Mouse (Mus musculus) thymus, adult 2 months (tissue): ENCODE measurements around the gene Hcn1. TPM values are rescaled to one million over a fixed set of nuclear protein-coding genes. Genes with fewer than 3 reads are reported as not detected.

Source experiments
- DNase-seq: peaks from one replicate; pipeline ENCODE4 v3.0.0; 2021
- H3K27ac ChIP-seq: fragments of 200-500 bp; 2 replicates; pipeline ENCODE4 v1.5.1; 2012; ENCODE audit warnings: low read length, control low read depth; ENCODE audit not compliant: control insufficient read depth, insufficient read depth
- H3K27me3 ChIP-seq: fragments of 200-500 bp; 2 replicates; pipeline ENCODE4 v1.6.1; 2012; ENCODE audit warnings: mild to moderate bottlenecking, low read length, moderate library complexity, mixed read lengths; ENCODE audit not compliant: control insufficient read depth, insufficient read depth
- H3K36me3 ChIP-seq: fragments of 200-500 bp; 2 replicates; pipeline ENCODE4 v1.6.1; 2012; ENCODE audit warnings: mild to moderate bottlenecking, low read length, moderate library complexity; ENCODE audit not compliant: control insufficient read depth, insufficient read depth
- H3K4me1 ChIP-seq: fragments of 200-500 bp; replicated peaks from 2 replicates; pipeline ENCODE4 v1.6.1; 2012; ENCODE audit warnings: low read length; ENCODE audit not compliant: control insufficient read depth, insufficient read depth
- H3K4me3 ChIP-seq: fragments of 200-500 bp; 2 replicates; pipeline ENCODE4 v1.5.1; 2012; ENCODE audit warnings: mild to moderate bottlenecking, low read length, control low read depth, moderate library complexity; ENCODE audit not compliant: control insufficient read depth, insufficient read depth
- CTCF ChIP-seq: fragments of 200-500 bp; IDR thresholded peaks from 2 replicates; pipeline ENCODE4 v1.5.1; 2012; ENCODE audit warnings: mild to moderate bottlenecking, control low read depth, low read length, moderate library complexity, borderline replicate concordance; ENCODE audit not compliant: control insufficient read depth, poor library complexity, insufficient read depth; ENCODE audit errors: extremely low read depth
- POLR2A ChIP-seq: fragments of 200-500 bp; IDR thresholded peaks from 2 replicates; pipeline ENCODE4 v1.6.1; 2012; ENCODE audit warnings: mild to moderate bottlenecking, low read length, control low read depth, moderate library complexity; ENCODE audit not compliant: control insufficient read depth, poor library complexity, insufficient read depth; ENCODE audit errors: extremely low read depth
- WGBS: fragments of 180-500 bp; shearing (Covaris S2); methylation state at CpG from one replicate; pipeline ENCODE4 v1.1.7; 2018; 5-methylcytosine and 5-hydroxymethylcytosine counted together
- polyA plus RNA-seq: library from polyadenylated mRNA; depleted of rRNA; stranded (reverse); fragments of >200 nt; gene quantifications from 2 replicates; pipeline ENCODE4 v1.2.3, GENCODE M21; 2012

Hcn1 gene
- polyA plus RNA-seq, 1 experiment: 0.09 TPM

- H3K4me3 ChIP-seq: no peak overlapping the region
- WGBS: 83% methylated on average over 2 of the region's 2 CpGs
- no peaks in the 10 kb centered on the region for H3K36me3 ChIP-seq
- no peak for DNase-seq
- H3K27me3 ChIP-seq: no peaks in the 10 kb centered on the region
- no peak for TF ChIP-seq POLR2A
- TF ChIP-seq CTCF: no peak
- no peaks in the 10 kb centered on the region for H3K4me1 ChIP-seq
- no peak overlapping the region for H3K27ac ChIP-seq
Measured at GRCm38 (mm10) chr13:117657501-117657900, 55.4 kb downstream of the Hcn1 start.

- DNase-seq: no peak
- no peak overlapping the region for H3K27ac ChIP-seq
- no peak for TF ChIP-seq POLR2A
- TF ChIP-seq CTCF: no peak
Measured at GRCm38 (mm10) chr13:117658414-117659175, 56.5 kb downstream of the Hcn1 start.

GRCm38 (mm10) chr13:117659511-117659910 is 57.4 kb downstream of the Hcn1 start:
- no peak for DNase-seq
- TF ChIP-seq CTCF (no peak), POLR2A (no peak)
- Histone ChIP-seq H3K27me3 (no peaks in the 10 kb centered on the region), H3K36me3 (no peaks in the 10 kb centered on the region), H3K27ac (no peak overlapping the region), H3K4me3 (no peak overlapping the region), H3K4me1 (no peaks in the 10 kb centered on the region)
- 72% methylated on average over 7 of the region's 7 CpGs for WGBS

More at GRCm38 (mm10) chr13:117658414-117659175, 56.5 kb downstream of the Hcn1 start:
- H3K4me1 ChIP-seq: no peaks in the 10 kb centered on the region
- 94% methylated on average over 17 of the region's 17 CpGs for WGBS
- H3K27me3 ChIP-seq: no peaks in the 10 kb centered on the region
- no peak overlapping the region for H3K4me3 ChIP-seq
- H3K36me3 ChIP-seq: no peaks in the 10 kb centered on the region

GRCm38 (mm10) chr13:117662661-117663060 is 60.5 kb downstream of the Hcn1 start:
- Histone ChIP-seq H3K27me3 (no peaks in the 10 kb centered on the region), H3K4me3 (no peak overlapping the region), H3K4me1 (no peaks in the 10 kb centered on the region), H3K36me3 (no peaks in the 10 kb centered on the region), H3K27ac (no peak overlapping the region)
- TF ChIP-seq POLR2A: no peak
- DNase-seq: no peak
- WGBS: 58% methylated on average over 3 of the region's 3 CpGs

- no peak overlapping the region for H3K4me3 ChIP-seq
- H3K27me3 ChIP-seq: no peaks in the 10 kb centered on the region
- H3K4me1 ChIP-seq: no peaks in the 10 kb centered on the region
- no peak for DNase-seq
- H3K27ac ChIP-seq: no peak overlapping the region
- TF ChIP-seq POLR2A (no peak), CTCF (no peak)
- 64% methylated on average over 2 of the region's 2 CpGs for WGBS
- H3K36me3 ChIP-seq: no peaks in the 10 kb centered on the region
Measured at GRCm38 (mm10) chr13:117669303-117669702, 67.2 kb downstream of the Hcn1 start.

GRCm38 (mm10) chr13:117671851-117672250 is 69.7 kb downstream of the Hcn1 start:
- 100% methylated on average over 1 of the region's 1 CpGs for WGBS
- DNase-seq: no peak
- Histone ChIP-seq H3K4me3 (no peak overlapping the region), H3K27ac (no peak overlapping the region), H3K36me3 (no peaks in the 10 kb centered on the region), H3K4me1 (no peaks in the 10 kb centered on the region), H3K27me3 (no peaks in the 10 kb centered on the region)
- TF ChIP-seq POLR2A: no peak
- TF ChIP-seq CTCF: no peak

GRCm38 (mm10) chr13:117676418-117676817 is 74.3 kb downstream of the Hcn1 start:
- H3K36me3 ChIP-seq: no peaks in the 10 kb centered on the region
- DNase-seq: no peak
- TF ChIP-seq POLR2A: no peak
- TF ChIP-seq CTCF: no peak
- H3K4me3 ChIP-seq: no peak overlapping the region
- WGBS: 45% methylated on average over 5 of the region's 5 CpGs
- no peaks in the 10 kb centered on the region for H3K4me1 ChIP-seq
- H3K27me3 ChIP-seq: no peaks in the 10 kb centered on the region
- H3K27ac ChIP-seq: no peak overlapping the region
